ENCODE assay signal across 14 mouse cellular contexts in the genomic region with DNA sequence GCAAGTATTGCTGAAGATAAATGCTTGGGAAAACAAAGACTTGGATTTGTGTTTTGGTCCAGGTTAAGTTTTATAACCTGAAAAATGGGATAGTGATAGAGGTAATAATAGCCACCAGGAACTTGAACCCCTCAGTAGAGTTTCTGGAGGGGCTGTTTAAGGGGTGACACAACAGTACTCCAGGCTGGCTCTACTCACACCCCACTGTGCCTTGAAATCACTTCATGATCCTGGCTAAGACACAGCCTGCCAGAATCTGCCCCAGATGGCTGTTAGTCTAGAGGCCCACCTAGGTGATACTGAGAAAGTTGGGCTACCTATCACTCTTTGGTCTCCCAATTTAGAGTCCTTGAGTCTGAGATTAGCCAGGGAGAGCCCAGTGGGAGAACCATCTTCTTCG. TPM values are rescaled to one million over a fixed set of nuclear protein-coding genes. Genes with fewer than 3 reads are reported as not detected.
DNase-seq lines count a peak whose midpoint lies in the region; ATAC-seq and TF ChIP-seq lines count a peak whose summit lies in the region.
"Had no signal": no experiment of that assay in that cellular context is flagged by ENCODE, and none has a peak within 500 bp of the region (broad histone marks: within the 10 kb centered on the region; RNA-seq: fewer than 3 reads in every experiment).

No protein-coding gene starts in this region.

- no peaks in the 10 kb centered on the region for H3K4me1 ChIP-seq in forebrain, embryonic 11.5 days (replicated peaks; ENCODE audit: control insufficient read depth, insufficient read depth, low read length)
- H3K4me1 ChIP-seq in hindbrain, embryonic 15.5 days (replicated peaks), result peaks cover 34% of the 10 kb centered on the region
- H3K4me1 ChIP-seq in midbrain, postnatal 0 days (ENCODE audit: insufficient read depth, low read length), result peaks cover 24% of the 10 kb centered on the region; the same call in 1 of the 2 replicates

- peaks cover 3% of the 10 kb centered on the region; the same call in 1 of the 2 replicates for H3K27me3 ChIP-seq in forebrain, embryonic 11.5 days (ENCODE audit: control insufficient read depth, insufficient read depth, low read length)
- H3K27me3 ChIP-seq in hindbrain, embryonic 15.5 days, result no peaks in the 10 kb centered on the region
- H3K27me3 ChIP-seq in midbrain, postnatal 0 days (ENCODE audit: insufficient read depth, low read length), result no peaks in the 10 kb centered on the region

- no peaks in the 10 kb centered on the region for H3K9me3 ChIP-seq in forebrain, embryonic 11.5 days (ENCODE audit: control insufficient read depth, low read length)
- H3K9me3 ChIP-seq in hindbrain, embryonic 15.5 days, result no peaks in the 10 kb centered on the region
- H3K9me3 ChIP-seq in midbrain, postnatal 0 days (ENCODE audit: low read length), result no peaks in the 10 kb centered on the region
- H3K9me3 ChIP-seq: heart, embryonic 15.5 days; limb, embryonic 12.5 days had no signal

- peak overlapping the region; percentile 68 for H3K4me2 ChIP-seq in forebrain, embryonic 11.5 days (ENCODE audit: low read depth, low read length, severe bottlenecking)
- peak overlapping the region; percentile 74 for H3K4me2 ChIP-seq in hindbrain, embryonic 15.5 days
- peak overlapping the region; percentile 87 for H3K4me2 ChIP-seq in midbrain, postnatal 0 days (ENCODE audit: low read depth, low read length, poor library complexity, severe bottlenecking)
- H3K4me2 ChIP-seq: heart, embryonic 15.5 days had no signal

- no peak overlapping the region for H3K9ac ChIP-seq in forebrain, embryonic 11.5 days (ENCODE audit: low read length)
- peak overlapping the region; percentile 95 for H3K9ac ChIP-seq in hindbrain, embryonic 15.5 days
- peak overlapping the region; percentile 95 for H3K9ac ChIP-seq in midbrain, postnatal 0 days (replicated peaks; ENCODE audit: low read length, poor library complexity, severe bottlenecking)
- H3K9ac ChIP-seq: heart, embryonic 15.5 days; limb, embryonic 12.5 days had no signal

- no peak overlapping the region for H3K27ac ChIP-seq in forebrain, embryonic 11.5 days (ENCODE audit: low read depth, low read length)
- no peak overlapping the region for H3K27ac ChIP-seq in hindbrain, embryonic 15.5 days (replicated peaks)
- H3K27ac ChIP-seq in midbrain, postnatal 0 days (ENCODE audit: low read depth, low read length), result no peak overlapping the region
- H3K27ac ChIP-seq: heart, embryonic 15.5 days; limb, embryonic 12.5 days had no signal

- no peaks in the 10 kb centered on the region for H3K36me3 ChIP-seq in forebrain, embryonic 11.5 days (ENCODE audit: control insufficient read depth, insufficient read depth, low read length)
- no peaks in the 10 kb centered on the region for H3K36me3 ChIP-seq in hindbrain, embryonic 15.5 days
- H3K36me3 ChIP-seq in midbrain, postnatal 0 days (ENCODE audit: insufficient read depth, low read length), result peaks cover 5% of the 10 kb centered on the region; the same call in 1 of the 2 replicates
- H3K36me3 ChIP-seq: heart, embryonic 15.5 days; limb, embryonic 12.5 days had no signal

- no peak for ATAC-seq in forebrain, embryonic 11.5 days (replicated peaks; ENCODE audit: low FRiP score)
- no peak for ATAC-seq in hindbrain, embryonic 15.5 days (ENCODE audit: low FRiP score, low read depth)
- no peak for ATAC-seq in midbrain, postnatal 0 days (ENCODE audit: low FRiP score)

- DNase-seq in cerebellum, adult 18-20 months, result peak; percentile 39 to 46
- no peak for DNase-seq in cerebellum, postnatal 14 days
- DNase-seq in forebrain, embryonic 11.5 days (ENCODE audit: low spot score), result no peak
- no peak for DNase-seq in midbrain, postnatal 0 days (ENCODE audit: low spot score)
- no peak for DNase-seq in kidney, postnatal 36 days
- DNase-seq in layer of hippocampus, postnatal 10 days (ENCODE audit: low spot score in 2 of 2), result no peak
- DNase-seq in urinary bladder, postnatal 10 days (ENCODE audit: low spot score), result no peak
- DNase-seq: cerebellum, adult 9-11 months; gastrocnemius, postnatal 10 days had no signal

- WGBS in forebrain, embryonic 11.5 days, result 80% methylated on average over 1 of the region's 1 CpGs
- WGBS in hindbrain, embryonic 15.5 days, result 69% methylated on average over 1 of the region's 1 CpGs
- 79% methylated on average over 1 of the region's 1 CpGs for WGBS in midbrain, postnatal 0 days

- no peak for TF ChIP-seq CTCF in midbrain, postnatal 0 days (IDR thresholded peaks at IDR 0.05)

- H3K4me3 ChIP-seq in forebrain, embryonic 11.5 days (ENCODE audit: low read depth, low read length), result peak overlapping the region; percentile 54
- peak overlapping the region; percentile 95 for H3K4me3 ChIP-seq in hindbrain, embryonic 15.5 days
- H3K4me3 ChIP-seq in midbrain, postnatal 0 days (ENCODE audit: low read depth, low read length), result peak overlapping the region; percentile 60

RNA-seq across cellular contexts. Expression of a gene that starts 1.2 kb away (rescaled TPM):
- polyA plus RNA-seq in forebrain, embryonic 11.5 days (2014; fragmentation: Nextera tagmentation; extraction: Ambion mirVana), result 28.8 and 31.1 TPM in 2 replicates
- polyA plus RNA-seq in hindbrain, embryonic 15.5 days (2015; fragmentation: Nextera tagmentation; extraction: Ambion mirVana), result 127 and 136 TPM in 2 replicates
- total RNA-seq in midbrain, postnatal 0 days (2014; rRNA removed), result 150 and 182 TPM in 2 replicates
- 147 and 155 TPM in 2 replicates for polyA plus RNA-seq in midbrain, postnatal 0 days (2015; fragmentation: Nextera tagmentation; extraction: Ambion mirVana)
- total RNA-seq in layer of hippocampus, postnatal 10 days (2021), result 100 to 1,000 TPM in 1 of 2 experiments, 10 to 100 TPM in 1; 89.7 to 103 TPM
- total RNA-seq: megakaryocyte, adult 5-6 weeks had no signal

RNA-seq across cellular contexts. Expression of a gene that starts 15.0 kb away (rescaled TPM):
- 80.7 and 85.5 TPM in 2 replicates for polyA plus RNA-seq in forebrain, embryonic 11.5 days (2014; fragmentation: Nextera tagmentation; extraction: Ambion mirVana)
- polyA plus RNA-seq in hindbrain, embryonic 15.5 days (2015; fragmentation: Nextera tagmentation; extraction: Ambion mirVana), result 72.1 and 78.6 TPM in 2 replicates
- total RNA-seq in midbrain, postnatal 0 days (2014; rRNA removed), result 27.6 and 29.9 TPM in 2 replicates
- polyA plus RNA-seq in midbrain, postnatal 0 days (2015; fragmentation: Nextera tagmentation; extraction: Ambion mirVana), result 63.8 and 64.7 TPM in 2 replicates
- 10 to 100 TPM; 16.7 to 18.8 TPM for total RNA-seq in layer of hippocampus, postnatal 10 days (2021)

RNA-seq across cellular contexts. Expression of a gene that starts 32.9 kb away (rescaled TPM):
- 11.3 and 12.5 TPM in 2 replicates for polyA plus RNA-seq in forebrain, embryonic 11.5 days (2014; fragmentation: Nextera tagmentation; extraction: Ambion mirVana)
- 16.9 TPM in 2 replicates for polyA plus RNA-seq in hindbrain, embryonic 15.5 days (2015; fragmentation: Nextera tagmentation; extraction: Ambion mirVana)
- 24.5 and 29.9 TPM in 2 replicates for total RNA-seq in midbrain, postnatal 0 days (2014; rRNA removed)
- polyA plus RNA-seq in midbrain, postnatal 0 days (2015; fragmentation: Nextera tagmentation; extraction: Ambion mirVana), result 15.3 and 15.4 TPM in 2 replicates
- total RNA-seq in layer of hippocampus, postnatal 10 days (2021), result 10 to 100 TPM; 17.9 to 18.8 TPM

RNA-seq across cellular contexts. Expression of a gene that starts 41.7 kb away (rescaled TPM):
- polyA plus RNA-seq in forebrain, embryonic 11.5 days (2014; fragmentation: Nextera tagmentation; extraction: Ambion mirVana), result 0.08 and 0.25 TPM in 2 replicates
- 0.74 and 0.75 TPM in 2 replicates for polyA plus RNA-seq in hindbrain, embryonic 15.5 days (2015; fragmentation: Nextera tagmentation; extraction: Ambion mirVana)
- 2.3 and 3.5 TPM in 2 replicates for total RNA-seq in midbrain, postnatal 0 days (2014; rRNA removed)
- 1.5 and 2.2 TPM in 2 replicates for polyA plus RNA-seq in midbrain, postnatal 0 days (2015; fragmentation: Nextera tagmentation; extraction: Ambion mirVana)
- total RNA-seq in layer of hippocampus, postnatal 10 days (2021), result 1 to 10 TPM in 1 of 2 experiments, under 1 TPM in 1; 0.78 to 1.0 TPM
- total RNA-seq: megakaryocyte, adult 5-6 weeks had no signal

RNA-seq across cellular contexts. Expression of a gene that starts 52.6 kb away (rescaled TPM):
- not detected in 2 replicates for polyA plus RNA-seq in forebrain, embryonic 11.5 days (2014; fragmentation: Nextera tagmentation; extraction: Ambion mirVana)
- polyA plus RNA-seq in hindbrain, embryonic 15.5 days (2015; fragmentation: Nextera tagmentation; extraction: Ambion mirVana), result 0.34 and 0.96 TPM in 2 replicates
- 0.38 TPM in 2 replicates for total RNA-seq in midbrain, postnatal 0 days (2014; rRNA removed)
- polyA plus RNA-seq in midbrain, postnatal 0 days (2015; fragmentation: Nextera tagmentation; extraction: Ambion mirVana), result 0.21 and 0.70 TPM in 2 replicates
- total RNA-seq in layer of hippocampus, postnatal 10 days (2021), result under 1 TPM; 0.51 to 0.55 TPM
- total RNA-seq: gastrocnemius, postnatal 10 days; layer of hippocampus, postnatal 25 days; megakaryocyte, adult 5-6 weeks had no signal
- polyA plus RNA-seq: heart, embryonic 15.5 days; limb, embryonic 12.5 days had no signal

Comparison
In these comparisons a context has a peak if more than half of its experiments do, and no peak if none do; other contexts are left out.
1. DNase-seq: peak in cerebellum, adult 18-20 months (2 of 2); none in cerebellum, postnatal 14 days (0 of 2), forebrain, embryonic 11.5 days (single experiment), midbrain, postnatal 0 days (single experiment), kidney, postnatal 36 days (0 of 2), layer of hippocampus, postnatal 10 days (0 of 2) and urinary bladder, postnatal 10 days (single experiment).
2. Peak in every context shown above with its lines, with median percentiles within 50 percentile points of each other: H3K4me2 ChIP-seq and H3K4me3 ChIP-seq.